Mouse (Mus musculus) midbrain, embryonic 12.5 days (tissue): ENCODE measurements around the gene Ccdc113. TPM values are rescaled to one million over a fixed set of nuclear protein-coding genes. Genes with fewer than 3 reads are reported as not detected.

ENCODE experiments used
- ATAC-seq: fragments of 200-750 bp; cut with Nextera tagmentation; 2 replicates; pipeline ENCODE4 v1.8.0; 2017; ENCODE audit warnings: low read depth, moderate TSS enrichment, moderate library complexity; ENCODE audit not compliant: low FRiP score
- H3K27ac ChIP-seq: fragments of 300-500 bp; sonication (generic); replicated peaks from 2 replicates; pipeline ENCODE4 v1.5.1; 2016; ENCODE audit warnings: mild to moderate bottlenecking
- H3K27me3 ChIP-seq: fragments of 300-500 bp; sonication (generic); 2 replicates; pipeline ENCODE4 v1.6.1; 2016; ENCODE audit warnings: mild to moderate bottlenecking
- H3K36me3 ChIP-seq: fragments of 300-500 bp; sonication (generic); 2 replicates; pipeline ENCODE4 v1.6.1; 2016
- H3K4me1 ChIP-seq: fragments of 300-500 bp; sonication (generic); 2 replicates; pipeline ENCODE4 v1.6.1; 2016
- H3K4me2 ChIP-seq: fragments of 300-500 bp; sonication (generic); replicated peaks from 2 replicates; pipeline ENCODE4 v1.6.1; 2016; ENCODE audit warnings: mild to moderate bottlenecking, moderate library complexity
- H3K4me3 ChIP-seq: fragments of 300-500 bp; sonication (generic); 2 replicates; pipeline ENCODE4 v1.5.1; 2016; ENCODE audit warnings: mild to moderate bottlenecking
- H3K9ac ChIP-seq: fragments of 300-500 bp; sonication (generic); replicated peaks from 2 replicates; pipeline ENCODE4 v1.6.1; 2016; ENCODE audit warnings: mild to moderate bottlenecking, moderate library complexity
- H3K9me3 ChIP-seq: fragments of 300-500 bp; sonication (generic); 2 replicates; pipeline ENCODE4 v1.6.1; 2016; ENCODE audit warnings: mild to moderate bottlenecking
- WGBS: fragments of 180-500 bp; shearing (Covaris S2); methylation state at CpG from one replicate; pipeline ENCODE4 v1.1.7; 2016; 5-methylcytosine and 5-hydroxymethylcytosine counted together
- polyA plus RNA-seq: library from polyadenylated mRNA; unstranded; fragments of >200 nt; fragmentation: Nextera tagmentation; extraction: Ambion mirVana; gene quantifications from 2 replicates; pipeline ENCODE4 v1.2.1, GENCODE M21; 2016

The Ccdc113 gene
- polyA plus RNA-seq, result 0.18 and 0.59 TPM in 2 replicates

DNA sequence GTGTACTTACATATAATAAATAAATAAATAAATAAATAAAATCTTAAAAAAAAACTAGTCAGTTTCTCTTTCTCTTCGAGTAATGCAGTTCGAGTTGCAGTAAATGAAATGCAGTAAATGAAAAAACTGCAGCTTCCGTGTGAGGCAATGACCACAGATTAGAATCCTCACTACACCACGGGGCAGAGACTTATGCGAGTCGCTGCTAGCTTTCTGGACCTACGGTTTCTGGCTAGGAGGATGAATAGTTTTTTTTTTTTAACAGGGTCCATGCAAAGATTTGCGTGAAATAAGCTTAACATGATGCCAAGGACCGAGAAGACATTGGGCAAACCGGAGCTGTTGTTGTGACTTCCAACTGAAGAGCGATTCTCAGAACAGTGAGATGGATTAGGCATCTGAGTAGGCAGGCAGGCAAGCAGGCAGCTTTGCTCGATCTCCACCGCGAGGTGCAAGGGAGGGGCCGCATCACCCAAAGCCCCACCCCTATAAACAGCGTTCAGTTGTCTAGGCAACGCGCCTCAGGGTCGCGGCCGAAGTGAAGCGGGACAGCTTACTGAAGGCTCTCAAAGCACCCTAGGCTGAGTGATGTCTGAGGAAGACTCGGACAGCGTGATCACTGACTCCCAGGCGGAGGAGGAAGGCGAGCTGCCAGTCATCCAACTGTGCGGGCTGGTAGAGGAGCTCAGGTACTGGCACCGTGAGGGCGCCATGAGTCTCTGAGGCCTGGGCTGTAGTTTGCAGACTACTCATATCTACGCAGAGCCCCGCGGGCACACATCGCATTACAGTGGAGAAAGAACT, at the start of gene Ccdc113:
Ccdc113 (plus strand) TSS at position 502 of the 804 bp plus-strand sequence.
- Histone ChIP-seq H3K27me3 (peaks cover 2% of the 10 kb centered on the region; the same call in 1 of the 2 replicates), H3K27ac (no peak within 1 kb of the TSS), H3K4me3 (peak within 1 kb of the TSS; percentile 45), H3K9me3 (no peaks in the 10 kb centered on the region), H3K9ac (peak within 1 kb of the TSS; percentile 49), H3K4me1 (no peaks in the 10 kb centered on the region), H3K36me3 (no peaks in the 10 kb centered on the region), H3K4me2 (peak within 1 kb of the TSS; percentile 73)
- 7% methylated on average over 33 of the region's 33 CpGs for WGBS
- ATAC-seq, result peak; percentile 93

DNA sequence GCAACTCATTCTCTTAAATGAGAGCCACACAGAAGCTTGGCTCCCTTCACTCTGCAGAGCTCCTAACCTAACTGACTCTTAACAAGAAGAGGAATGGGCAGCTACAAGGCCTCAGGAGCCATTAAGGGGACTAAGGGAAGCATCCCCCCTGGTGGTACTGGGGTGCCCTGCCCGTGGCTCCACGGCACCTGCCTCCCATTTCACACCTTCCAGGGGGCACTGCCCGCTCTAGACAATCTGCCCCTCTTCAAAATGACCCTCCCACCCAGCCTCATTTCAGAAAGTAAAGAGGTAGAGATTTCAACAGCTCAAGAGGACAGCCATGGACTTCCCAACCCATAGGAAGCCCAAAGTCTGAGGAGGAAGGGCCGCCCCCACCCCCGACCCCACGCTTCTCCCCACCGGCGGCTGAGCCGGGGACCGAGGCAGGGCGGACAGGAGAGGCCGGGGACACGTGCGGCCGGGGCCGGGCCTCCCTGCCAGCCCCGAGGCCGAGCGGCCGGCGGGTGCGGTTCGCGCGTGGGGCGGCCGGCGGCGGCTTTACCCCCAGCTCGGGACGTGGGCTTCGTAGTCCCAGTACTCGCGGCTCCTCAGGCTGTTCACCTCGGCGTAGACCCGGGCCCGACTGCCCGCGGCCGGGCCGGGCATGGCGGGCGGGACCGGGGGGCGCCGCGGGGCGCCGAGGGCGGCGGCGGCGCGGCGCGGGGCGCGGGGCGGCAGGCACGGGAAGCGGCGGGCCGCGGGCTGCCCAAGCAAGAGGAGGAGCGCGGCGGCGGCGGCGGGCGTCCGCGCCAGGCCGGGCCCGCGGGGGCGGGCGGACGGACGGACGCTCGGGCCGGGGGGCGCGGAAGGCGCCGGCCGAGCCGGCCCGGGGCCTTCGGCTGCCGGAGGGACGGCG, 45.8 kb upstream of the Ccdc113 start:
- Histone ChIP-seq H3K4me2 (peak overlapping the region; percentile 94), H3K27me3 (no peaks in the 10 kb centered on the region), H3K4me3 (peak overlapping the region; percentile 99), H3K9ac (peak overlapping the region; percentile 98), H3K4me1 (peaks cover 13% of the 10 kb centered on the region), H3K9me3 (no peaks in the 10 kb centered on the region), H3K27ac (no peak overlapping the region), H3K36me3 (peaks cover 25% of the 10 kb centered on the region)
- peak; percentile 52 for ATAC-seq
- 0% methylated on average over 32 of the region's 95 CpGs for WGBS

DNA sequence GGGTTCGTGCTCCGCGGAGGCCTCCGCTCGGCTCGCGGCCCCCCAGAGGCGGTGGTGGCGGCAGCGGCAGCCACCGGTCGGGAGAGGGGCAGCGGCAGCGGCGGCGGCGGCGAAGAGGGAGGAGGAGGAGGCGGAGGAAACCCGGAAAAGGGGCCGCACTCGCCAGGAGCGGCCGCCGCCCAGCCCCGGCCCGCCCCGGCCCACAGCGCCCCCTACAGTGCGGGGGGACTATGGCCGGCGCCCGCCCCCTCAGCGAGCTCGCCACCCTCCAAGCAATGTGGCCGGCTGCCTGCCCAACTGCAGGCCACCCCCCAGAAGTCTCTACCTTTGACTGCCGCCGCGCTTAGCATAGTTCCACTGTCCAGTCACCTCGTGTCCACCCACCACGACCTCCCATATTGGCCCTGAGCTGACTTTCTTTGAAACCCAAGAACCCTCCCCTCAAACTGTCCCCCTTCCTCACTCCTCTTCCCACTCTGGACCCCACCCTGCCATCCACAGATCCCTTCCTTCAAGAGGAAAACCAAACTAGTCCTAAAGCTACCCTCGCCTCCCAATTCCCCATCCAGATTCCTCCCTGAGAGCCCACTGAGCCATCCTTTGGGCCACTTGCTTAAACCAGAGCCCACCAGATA, 45.1 kb upstream of the Ccdc113 start:
- Histone ChIP-seq H3K4me1 (peaks cover 13% of the 10 kb centered on the region), H3K9ac (peak overlapping the region; percentile 98), H3K4me2 (peak overlapping the region; percentile 62), H3K4me3 (peak overlapping the region; percentile 99), H3K36me3 (peaks cover 17% of the 10 kb centered on the region), H3K9me3 (no peaks in the 10 kb centered on the region), H3K27ac (no peak overlapping the region), H3K27me3 (no peaks in the 10 kb centered on the region)
- WGBS, result 2% methylated on average over 12 of the region's 42 CpGs
- ATAC-seq, result peak; percentile 95

DNA sequence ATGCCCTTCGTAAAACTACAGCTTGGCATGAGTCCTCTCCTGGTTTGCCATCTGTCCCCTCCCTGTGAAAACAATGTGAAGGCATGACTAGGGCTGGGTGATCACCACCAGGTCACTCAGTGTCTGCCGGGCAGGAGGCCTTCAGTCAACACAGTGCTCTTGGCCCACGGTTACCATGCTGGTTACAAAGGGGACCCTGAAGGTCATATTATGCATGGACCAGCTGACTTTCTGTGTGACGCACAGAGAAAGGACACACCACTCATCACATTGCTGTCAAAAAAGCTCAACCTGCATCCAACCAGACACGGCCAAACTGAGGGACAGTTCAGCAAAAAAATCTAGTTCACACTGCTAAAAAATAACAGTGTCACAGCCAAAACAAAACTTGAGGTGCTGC, 43.9 kb upstream of the Ccdc113 start, which contains the start of gene Csnk2a2:
Csnk2a2 (minus strand) TSS at position 34 of the 400 bp plus-strand sequence.
- Histone ChIP-seq H3K27me3 (no peaks in the 10 kb centered on the region), H3K9me3 (no peaks in the 10 kb centered on the region), H3K27ac (no peak within 1 kb of the TSS), H3K4me3 (peak within 1 kb of the TSS; percentile 99), H3K4me2 (peak within 1 kb of the TSS; percentile 62), H3K4me1 (peaks cover 13% of the 10 kb centered on the region), H3K9ac (peak within 1 kb of the TSS; percentile 98), H3K36me3 (peaks cover 11% of the 10 kb centered on the region)
- WGBS, result 80% methylated on average over 5 of the region's 5 CpGs
- no peak for ATAC-seq

- Histone ChIP-seq H3K36me3 (no peaks in the 10 kb centered on the region), H3K4me3 (no peak overlapping the region), H3K4me2 (no peak overlapping the region), H3K27ac (no peak overlapping the region), H3K9ac (no peak overlapping the region), H3K4me1 (peaks cover 10% of the 10 kb centered on the region), H3K27me3 (no peaks in the 10 kb centered on the region), H3K9me3 (no peaks in the 10 kb centered on the region)
- WGBS, result 74% methylated on average over 4 of the region's 4 CpGs
- ATAC-seq, result no peak
These were observed 41.8 kb upstream of the Ccdc113 start for GRCm38 (mm10) chr8:95492057-95492456.

DNA sequence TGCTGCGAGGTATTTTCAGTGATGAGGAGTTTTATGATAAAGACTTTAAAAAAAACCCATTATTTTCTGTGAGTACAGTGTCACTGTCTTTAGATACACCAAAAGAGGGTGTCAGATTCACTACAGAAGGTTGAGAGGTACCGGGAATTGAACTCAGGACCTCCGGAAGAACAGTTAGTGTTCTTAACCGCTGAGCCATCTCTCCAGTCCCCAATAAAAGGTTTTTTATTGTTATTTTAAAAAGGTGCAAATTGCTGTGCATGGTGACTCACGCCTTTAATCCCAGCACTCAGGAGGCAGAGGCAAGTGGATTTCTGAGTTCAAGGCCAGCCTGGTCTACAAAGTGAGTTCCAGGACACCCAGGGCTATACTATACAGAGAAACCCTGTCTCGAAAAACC, 38.4 kb upstream of the Ccdc113 start:
- Histone ChIP-seq H3K9ac (no peak overlapping the region), H3K4me2 (no peak overlapping the region), H3K36me3 (no peaks in the 10 kb centered on the region), H3K4me1 (no peaks in the 10 kb centered on the region), H3K4me3 (no peak overlapping the region), H3K27ac (no peak overlapping the region), H3K9me3 (no peaks in the 10 kb centered on the region), H3K27me3 (no peaks in the 10 kb centered on the region)
- WGBS, result 85% methylated on average over 6 of the region's 6 CpGs
- no peak for ATAC-seq

- Histone ChIP-seq H3K27ac (no peak overlapping the region), H3K9ac (no peak overlapping the region), H3K4me3 (no peak overlapping the region), H3K9me3 (no peaks in the 10 kb centered on the region), H3K36me3 (no peaks in the 10 kb centered on the region), H3K4me2 (no peak overlapping the region), H3K4me1 (no peaks in the 10 kb centered on the region), H3K27me3 (no peaks in the 10 kb centered on the region)
- ATAC-seq, result no peak
- WGBS, result 49% methylated on average over 3 of the region's 3 CpGs
These were observed 37.5 kb upstream of the Ccdc113 start for GRCm38 (mm10) chr8:95496420-95496819.

GRCm38 (mm10) chr8:95497821-95498220, 36.1 kb upstream of the Ccdc113 start:
- H3K27me3 ChIP-seq, result no peaks in the 10 kb centered on the region
- no peak overlapping the region for H3K4me2 ChIP-seq
- H3K27ac ChIP-seq, result no peak overlapping the region
- no peaks in the 10 kb centered on the region for H3K36me3 ChIP-seq
- no peak for ATAC-seq
- 75% methylated on average over 3 of the region's 3 CpGs for WGBS
- no peak overlapping the region for H3K9ac ChIP-seq
- no peaks in the 10 kb centered on the region for H3K4me1 ChIP-seq
- no peak overlapping the region for H3K4me3 ChIP-seq
- no peaks in the 10 kb centered on the region for H3K9me3 ChIP-seq

GRCm38 (mm10) chr8:95499266-95500064, 34.4 kb upstream of the Ccdc113 start:
- no peak for ATAC-seq
- Histone ChIP-seq H3K4me2 (no peak overlapping the region), H3K9me3 (no peaks in the 10 kb centered on the region), H3K27ac (no peak overlapping the region), H3K36me3 (no peaks in the 10 kb centered on the region), H3K4me3 (no peak overlapping the region), H3K9ac (no peak overlapping the region), H3K4me1 (no peaks in the 10 kb centered on the region), H3K27me3 (no peaks in the 10 kb centered on the region)
- WGBS, result 67% methylated on average over 4 of the region's 4 CpGs

DNA sequence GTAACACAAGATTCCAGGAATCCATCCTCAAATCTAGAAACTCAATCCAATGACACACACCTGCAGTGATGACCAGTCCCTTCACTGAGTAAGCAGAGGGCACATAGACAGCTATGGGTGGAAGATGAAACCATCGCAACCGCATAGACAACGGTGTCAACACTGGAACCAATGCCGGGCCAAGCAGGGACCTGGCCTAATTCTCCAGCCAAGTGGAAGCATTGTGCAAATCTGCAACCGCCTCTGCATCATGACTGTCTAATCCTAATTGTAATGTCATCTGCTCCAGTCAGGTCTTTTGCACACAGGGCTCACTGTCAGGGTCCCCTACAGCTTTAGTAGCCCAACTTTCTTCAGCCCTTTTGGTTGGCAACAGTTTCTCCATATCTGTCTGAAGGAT, 33.4 kb upstream of the Ccdc113 start:
- Histone ChIP-seq H3K9me3 (no peaks in the 10 kb centered on the region), H3K9ac (no peak overlapping the region), H3K4me2 (no peak overlapping the region), H3K4me3 (no peak overlapping the region), H3K36me3 (no peaks in the 10 kb centered on the region), H3K4me1 (no peaks in the 10 kb centered on the region), H3K27ac (no peak overlapping the region), H3K27me3 (no peaks in the 10 kb centered on the region)
- WGBS, result 91% methylated on average over 5 of the region's 5 CpGs
- ATAC-seq, result no peak

- H3K4me2 ChIP-seq, result no peak overlapping the region
- H3K27me3 ChIP-seq, result no peaks in the 10 kb centered on the region
- H3K4me1 ChIP-seq, result no peaks in the 10 kb centered on the region
- H3K9ac ChIP-seq, result no peak overlapping the region
- no peak overlapping the region for H3K27ac ChIP-seq
- no peaks in the 10 kb centered on the region for H3K36me3 ChIP-seq
- WGBS, result 89% methylated on average over 7 of the region's 7 CpGs
- no peak for ATAC-seq
- no peak overlapping the region for H3K4me3 ChIP-seq
- H3K9me3 ChIP-seq, result no peaks in the 10 kb centered on the region
These were observed 31.5 kb upstream of the Ccdc113 start for GRCm38 (mm10) chr8:95502431-95502830.
